4 mouse cellular contexts compared by ENCODE assay signal in the genomic region with DNA sequence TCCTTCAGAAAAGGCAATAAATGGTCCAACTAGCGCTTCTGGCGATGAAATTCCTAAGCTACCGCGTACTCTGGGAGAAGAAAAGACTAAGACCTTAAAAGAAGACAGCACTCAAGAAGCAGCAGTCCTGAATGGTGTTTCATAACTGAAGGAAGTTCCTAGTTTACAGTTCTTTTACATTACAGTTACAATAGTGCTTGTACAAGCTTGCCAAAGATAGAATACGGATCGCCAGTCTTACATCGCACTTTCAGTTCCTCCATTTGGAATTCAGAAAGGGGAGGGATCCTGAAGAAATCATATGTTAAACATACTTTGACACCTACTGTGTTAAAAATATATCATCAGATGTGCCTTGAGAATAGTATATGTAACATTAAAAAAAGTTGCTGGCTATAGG. TPM values are rescaled to one million over a fixed set of nuclear protein-coding genes. Genes with fewer than 3 reads are reported as not detected.
DNase-seq lines count a peak whose midpoint lies in the region; ATAC-seq lines count a peak whose summit lies in the region.
"Not testable (repeated sequence)": the region's sequence is repeated elsewhere in the genome, so short reads cannot be mapped to it uniquely, and the experiment has no call there.

No protein-coding gene starts in this region.

- H3K79me2 ChIP-seq in macrophage (ENCODE audit: inconsistent target) = peaks cover 29% of the 10 kb centered on the region; the same call in 1 of the 2 replicates

- peaks cover 26% of the 10 kb centered on the region; the same call in 1 of the 2 replicates for H3K36me3 ChIP-seq in macrophage (ENCODE audit: inconsistent target)

- not testable (repeated sequence) for H3K4me3 ChIP-seq in macrophage (ENCODE audit: inconsistent target)

- peak overlapping the region; percentile 61 for H3K27ac ChIP-seq in macrophage

- 42% methylated on average over 7 of the region's 7 CpGs for WGBS in macrophage (ENCODE audit: missing documents)

- ATAC-seq in frontal cortex, adult (ENCODE audit: low TSS enrichment) = peak; percentile 79
- peak; percentile 73 for ATAC-seq in megakaryocyte progenitor cell, adult 5-6 weeks (replicated peaks; ENCODE audit: poor library complexity)

- DNase-seq in brain, adult 2 months (ENCODE audit: low read depth, low spot score) = peak; percentile 29

RNA-seq across cellular contexts. Expression of a gene that starts 12.2 kb away (rescaled TPM):
- total RNA-seq in macrophage (2018; cell fraction: chromatin; rRNA removed) = 10 to 100 TPM in 14 of 26 experiments, 1 to 10 TPM in 12; 2.4 to 32.1 (median 12.1) TPM
- total RNA-seq in macrophage (2018; cell fraction: cytosol; rRNA removed) = 10 to 100 TPM; 46.8 to 95.6 (median 63.2) TPM
- 10 to 100 TPM in 21 of 26 experiments, 1 to 10 TPM in 5; 5.6 to 38.2 (median 12.9) TPM for total RNA-seq in macrophage (2018; cell fraction: nucleus; rRNA removed)
- polyA plus RNA-seq in macrophage (2018) = 53.0 to 86.4 TPM (median 77.3 TPM) in 3 replicates
- total RNA-seq in megakaryocyte progenitor cell, adult 5-6 weeks (2015) = 155 and 171 TPM in 2 replicates
- total RNA-seq in megakaryocyte progenitor cell, adult 5-6 weeks (2017) = 183 and 206 TPM in 2 replicates

RNA-seq across cellular contexts. Expression of a gene that starts 49.2 kb away (rescaled TPM):
- 100 to 1,000 TPM; 155 to 264 (median 217) TPM for total RNA-seq in macrophage (2018; cell fraction: chromatin; rRNA removed)
- total RNA-seq in macrophage (2018; cell fraction: cytosol; rRNA removed) = 100 to 1,000 TPM in 14 of 26 experiments, 10 to 100 TPM in 12; 87.2 to 124 (median 107) TPM
- 100 to 1,000 TPM; 109 to 214 (median 144) TPM for total RNA-seq in macrophage (2018; cell fraction: nucleus; rRNA removed)
- polyA plus RNA-seq in macrophage (2018) = 77.5 to 114 TPM (median 87.0 TPM) in 3 replicates
- total RNA-seq in megakaryocyte progenitor cell, adult 5-6 weeks (2015) = 102 and 118 TPM in 2 replicates
- 167 and 209 TPM in 2 replicates for total RNA-seq in megakaryocyte progenitor cell, adult 5-6 weeks (2017)
